Mouse (Mus musculus) ES-E14 (cell line): ENCODE measurements around the gene Wfdc5.

Experiments used
- HCFC1 ChIP-seq: IDR thresholded peaks from 2 replicates; pipeline ENCODE4 v1.6.1; 2012; ENCODE audit warnings: low read length, inconsistent platforms, borderline replicate concordance; ENCODE audit not compliant: insufficient read depth
- ZC3H11A ChIP-seq: IDR thresholded peaks from 2 replicates; pipeline ENCODE4 v1.6.1; 2012; ENCODE audit warnings: low read depth, mild to moderate bottlenecking, inconsistent platforms, low read length, borderline replicate concordance
- ZNF384 ChIP-seq: IDR thresholded peaks from 2 replicates; pipeline ENCODE4 v1.6.1; 2012; ENCODE audit warnings: low read depth, low read length, inconsistent platforms

- no peak for TF ChIP-seq ZNF384
- TF ChIP-seq HCFC1 = no peak
- no peak for TF ChIP-seq ZC3H11A
Measured at GRCm38 (mm10) chr2:164135367-164135766, 47.2 kb downstream of the Wfdc5 start.
